Mouse (Mus musculus): ENCODE data around the gene Tmem86b. TPM values are rescaled to one million over a fixed set of nuclear protein-coding genes. Genes with fewer than 3 reads are reported as not detected.

Gene Tmem86b
- 14.9 and 19.6 TPM in 2 replicates for polyA plus RNA-seq (2012; rRNA removed; ENCODE audit: low replicate concordance)

GRCm38 (mm10) chr7:4631031-4631430 lies at the start of gene Tmem86b:
TSS of gene Tmem86b (minus strand) at chr7:4631422.

DNA sequence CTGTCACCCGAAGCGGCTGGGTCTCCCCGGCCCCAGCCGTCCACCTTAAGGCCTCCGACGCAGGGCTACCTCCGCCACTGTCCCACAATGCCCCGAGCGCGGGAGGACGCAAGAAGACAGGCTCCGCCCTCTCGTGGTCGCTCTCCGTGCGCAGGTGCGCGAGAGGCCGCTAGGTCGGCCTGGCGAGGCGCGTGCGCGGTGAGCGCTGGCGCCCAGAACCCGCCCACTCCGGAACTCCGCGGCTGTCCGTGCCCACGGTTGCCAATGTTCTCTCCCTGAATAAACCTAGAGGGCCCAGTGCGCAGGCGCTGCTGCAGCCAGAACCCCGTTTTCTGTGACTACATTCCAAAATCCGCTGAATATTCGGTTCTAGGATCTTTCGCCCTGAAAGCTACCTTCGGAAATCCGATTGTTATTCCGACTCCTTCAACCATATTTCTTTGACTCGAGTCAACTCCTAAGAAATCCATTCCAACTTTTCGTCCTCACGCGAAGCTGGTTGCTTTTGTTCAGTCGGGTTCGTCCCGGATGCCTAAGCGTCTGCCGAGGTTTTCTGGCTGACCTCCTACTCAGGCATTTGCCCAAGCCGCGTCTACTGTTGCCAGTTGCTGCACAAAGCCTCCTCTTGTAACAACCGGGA lies 27.8 kb upstream of the Tmem86b start, which contains the start of gene Ppp6r1:
Gene Ppp6r1, minus strand, starts transcription at position 108 of the 640 bp plus-strand sequence.

GRCm38 (mm10) chr7:4603873-4604272 lies 27.3 kb downstream of the Tmem86b start, which contains the start of gene Ptprh:
TSS of gene Ptprh (minus strand) at chr7:4604041.

Other genes starting within 250 kb of the Tmem86b start
- not detected in 2 replicates for gene Gp6, start 233.7 kb downstream of the Tmem86b start, polyA plus RNA-seq (2012; rRNA removed; ENCODE audit: low replicate concordance)
- 13.7 and 19.8 TPM in 2 replicates for gene Rdh13, start 185.8 kb downstream of the Tmem86b start, polyA plus RNA-seq (2012; rRNA removed; ENCODE audit: low replicate concordance)
- gene Eps8l1, start 170.7 kb downstream of the Tmem86b start, polyA plus RNA-seq (2012; rRNA removed; ENCODE audit: low replicate concordance): 15.5 and 16.5 TPM in 2 replicates
- gene Ppp1r12c, start 129.7 kb downstream of the Tmem86b start, polyA plus RNA-seq (2012; rRNA removed; ENCODE audit: low replicate concordance): 48.9 and 90.4 TPM in 2 replicates
- 0.20 and 1.3 TPM in 2 replicates for gene Tnnt1, start 115.0 kb downstream of the Tmem86b start, polyA plus RNA-seq (2012; rRNA removed; ENCODE audit: low replicate concordance)
- 6.1 and 8.4 TPM in 2 replicates for gene Tnni3, start 107.2 kb downstream of the Tmem86b start, polyA plus RNA-seq (2012; rRNA removed; ENCODE audit: low replicate concordance)
- 9.0 and 14.9 TPM in 2 replicates for gene Dnaaf3, start 99.0 kb downstream of the Tmem86b start, polyA plus RNA-seq (2012; rRNA removed; ENCODE audit: low replicate concordance)
- gene Syt5, start 83.9 kb downstream of the Tmem86b start, polyA plus RNA-seq (2012; rRNA removed; ENCODE audit: low replicate concordance): 0.10 and 0.62 TPM in 2 replicates
- gene Ptprh, start 27.4 kb downstream of the Tmem86b start, polyA plus RNA-seq (2012; rRNA removed; ENCODE audit: low replicate concordance): 0.06 TPM in 1 of 2 replicates, not detected in the other
- gene Ppp6r1, start 27.6 kb upstream of the Tmem86b start, polyA plus RNA-seq (2012; rRNA removed; ENCODE audit: low replicate concordance): 109 and 135 TPM in 2 replicates
- gene Hspbp1, start 53.6 kb upstream of the Tmem86b start, polyA plus RNA-seq (2012; rRNA removed; ENCODE audit: low replicate concordance): 29.8 and 46.7 TPM in 2 replicates
- gene Brsk1, start 59.2 kb upstream of the Tmem86b start, polyA plus RNA-seq (2012; rRNA removed; ENCODE audit: low replicate concordance): 4.4 and 6.0 TPM in 2 replicates
- gene Tmem150b, start 93.8 kb upstream of the Tmem86b start, polyA plus RNA-seq (2012; rRNA removed; ENCODE audit: low replicate concordance): 2.0 and 2.5 TPM in 2 replicates
- 95.7 and 216 TPM in 2 replicates for gene Kmt5c, start 108.7 kb upstream of the Tmem86b start, polyA plus RNA-seq (2012; rRNA removed; ENCODE audit: low replicate concordance)
- 13.8 and 18.7 TPM in 2 replicates for gene Cox6b2, start 121.7 kb upstream of the Tmem86b start, polyA plus RNA-seq (2012; rRNA removed; ENCODE audit: low replicate concordance)
- 0.10 TPM in 1 of 2 replicates, not detected in the other for gene Fam71e2, start 139.9 kb upstream of the Tmem86b start, polyA plus RNA-seq (2012; rRNA removed; ENCODE audit: low replicate concordance)
- gene Il11, start 151.4 kb upstream of the Tmem86b start, polyA plus RNA-seq (2012; rRNA removed; ENCODE audit: low replicate concordance): 0.36 and 0.78 TPM in 2 replicates
- gene Tmem190, start 151.5 kb upstream of the Tmem86b start, polyA plus RNA-seq (2012; rRNA removed; ENCODE audit: low replicate concordance): not detected in 2 replicates
- gene Tmem238, start 158.2 kb upstream of the Tmem86b start, polyA plus RNA-seq (2012; rRNA removed; ENCODE audit: low replicate concordance): 18.4 and 84.5 TPM in 2 replicates
- gene Rpl28, start 161.5 kb upstream of the Tmem86b start, polyA plus RNA-seq (2012; rRNA removed; ENCODE audit: low replicate concordance): 252 and 384 TPM in 2 replicates
- gene Ube2s, start 181.2 kb upstream of the Tmem86b start, polyA plus RNA-seq (2012; rRNA removed; ENCODE audit: low replicate concordance): 193 and 283 TPM in 2 replicates
- gene Shisa7, start 213.3 kb upstream of the Tmem86b start, polyA plus RNA-seq (2012; rRNA removed; ENCODE audit: low replicate concordance): 0.54 and 1.0 TPM in 2 replicates
- 39.7 and 42.5 TPM in 2 replicates for gene Isoc2b, start 238.8 kb upstream of the Tmem86b start, polyA plus RNA-seq (2012; rRNA removed; ENCODE audit: low replicate concordance)
- 45.1 and 54.4 TPM in 2 replicates for gene Isoc2a, start 245.7 kb upstream of the Tmem86b start, polyA plus RNA-seq (2012; rRNA removed; ENCODE audit: low replicate concordance)

All from mammary gland, adult 2 months (tissue).